Mouse (Mus musculus): ENCODE measurements around the gene Rnf103. TPM values are rescaled to one million over a fixed set of nuclear protein-coding genes. Genes with fewer than 3 reads are reported as not detected.

Rnf103 gene
- polyA plus RNA-seq, 1 experiment from 2014 or later: 21.7 TPM

DNA sequence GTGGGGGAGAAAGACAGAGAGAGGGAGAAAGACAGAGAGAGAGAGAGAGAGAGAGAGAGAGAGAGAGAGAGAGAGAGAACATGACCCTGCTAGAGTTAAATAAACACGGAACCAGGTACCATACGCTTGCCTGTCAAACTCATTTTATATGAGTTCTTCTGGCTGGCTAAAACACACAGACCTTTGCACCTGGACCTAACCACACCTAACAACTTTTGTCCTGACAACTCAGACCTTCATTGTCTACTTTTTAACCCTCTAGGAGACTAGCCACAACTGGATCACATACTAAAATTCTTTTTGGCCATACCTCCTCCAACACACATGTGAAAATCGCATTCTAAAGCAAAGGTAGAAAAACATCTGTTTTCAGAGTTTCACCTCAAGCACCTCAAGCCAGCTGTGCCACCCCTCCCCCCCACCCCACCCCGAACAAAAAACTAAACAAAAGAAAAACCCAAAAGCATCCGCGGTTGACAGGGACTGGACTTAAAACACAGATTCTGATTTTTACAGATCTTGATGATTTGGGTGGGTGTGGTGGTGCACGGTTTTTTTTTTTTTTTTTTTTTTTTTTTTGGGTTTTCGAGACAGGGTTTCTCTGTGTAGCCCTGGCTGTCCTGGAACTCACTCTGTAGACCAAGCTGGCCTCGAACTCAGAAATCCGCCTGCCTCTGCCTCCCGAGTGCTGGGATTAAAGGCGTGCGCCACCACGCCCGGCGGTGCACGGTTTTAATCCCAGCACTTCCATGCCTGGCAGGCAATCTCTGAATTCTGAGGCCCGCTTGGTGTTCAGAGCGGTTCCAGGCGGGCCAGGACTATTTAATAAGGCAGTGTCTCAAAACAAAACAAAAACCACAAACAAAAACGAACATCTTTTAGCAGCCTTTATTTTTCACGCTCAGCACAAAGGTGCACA lies 679 bp upstream of the Rnf103 start:
- Histone ChIP-seq H3K36me3 (ENCODE audit: control insufficient read depth, insufficient read depth, low read length) (peaks cover 13% of the 10 kb centered on the region), H3K27ac (replicated peaks in 1 of 2; ENCODE audit: control insufficient read depth in 1 of 2, insufficient read depth in 1 of 2, low read depth in 2 of 2, low read length in 2 of 2) (peak overlapping the region; percentile 94 to 97), H3K27me3 (ENCODE audit: control insufficient read depth, insufficient read depth, low read length) (no peaks in the 10 kb centered on the region), H3K4me1 (ENCODE audit: control insufficient read depth in 2 of 2, insufficient read depth in 2 of 2, low read length in 2 of 2) (peaks cover 0 to 18% of the 10 kb centered on the region in 2 experiments; a peak in 2 of 4 replicates), H3K4me3 (ENCODE audit: control insufficient read depth in 1 of 2, insufficient read depth in 1 of 2, low read depth in 1 of 2, low read length in 2 of 2) (peak overlapping the region; percentile 66 to 83), H3K9ac (ENCODE audit: low read length) (peak overlapping the region; percentile 90), H3K4me2 (ENCODE audit: low read length) (peak overlapping the region; percentile 78), H3K9me3 (ENCODE audit: control insufficient read depth, low read length) (no peaks in the 10 kb centered on the region)
- WGBS: 18% methylated on average over 19 of the region's 22 CpGs
- ATAC-seq (ENCODE audit: insufficient number of reproducible peaks, insufficient read depth, low FRiP score, low read depth): 0 out of 2 replicates have a peak, but pooled peaks have one; percentile 10

DNA sequence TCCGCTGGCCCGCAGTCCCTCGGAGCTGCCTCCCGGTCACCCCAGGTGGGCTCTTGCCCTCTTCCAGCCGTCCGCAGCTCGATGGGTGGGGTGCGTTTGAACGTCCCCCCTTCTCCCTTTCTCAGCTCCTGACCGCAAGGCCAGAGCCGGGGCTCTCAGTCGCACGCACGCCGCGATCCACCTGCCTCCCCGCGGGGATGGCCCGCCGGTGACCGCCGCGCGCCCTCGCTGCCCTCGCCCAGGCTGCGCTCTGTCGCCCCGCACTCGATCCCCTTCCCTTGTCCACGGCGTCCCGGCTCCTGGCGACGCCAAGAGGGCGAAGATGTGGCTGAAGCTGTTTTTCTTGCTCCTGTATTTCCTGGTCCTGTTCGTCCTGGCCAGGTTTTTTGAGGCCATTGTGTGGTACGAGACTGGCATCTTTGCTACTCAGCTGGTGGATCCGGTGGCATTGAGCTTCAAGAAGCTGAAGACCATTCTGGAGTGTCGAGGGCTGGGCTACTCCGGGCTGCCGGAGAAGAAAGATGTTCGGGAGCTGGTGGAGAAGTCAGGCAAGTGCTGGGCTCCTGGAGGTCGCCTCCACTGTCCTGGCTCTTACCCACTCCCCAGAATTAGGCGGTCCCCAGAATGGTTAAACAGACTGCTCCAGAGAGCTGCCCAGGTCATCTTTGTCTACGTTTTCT lies 787 bp downstream of the Rnf103 start:
- WGBS: under 1% methylated on average over 45 of the region's 46 CpGs
- Histone ChIP-seq H3K27ac (replicated peaks in 1 of 2; ENCODE audit: control insufficient read depth in 1 of 2, insufficient read depth in 1 of 2, low read depth in 2 of 2, low read length in 2 of 2) (peak overlapping the region; percentile 94 to 97), H3K4me3 (ENCODE audit: control insufficient read depth in 1 of 2, insufficient read depth in 1 of 2, low read depth in 1 of 2, low read length in 2 of 2) (peak overlapping the region; percentile 66 to 83), H3K36me3 (ENCODE audit: control insufficient read depth, insufficient read depth, low read length) (peaks cover 28% of the 10 kb centered on the region), H3K4me1 (ENCODE audit: control insufficient read depth in 2 of 2, insufficient read depth in 2 of 2, low read length in 2 of 2) (peaks cover 0 to 18% of the 10 kb centered on the region in 2 experiments; a peak in 2 of 4 replicates), H3K9ac (ENCODE audit: low read length) (peak overlapping the region; percentile 90), H3K4me2 (ENCODE audit: low read length) (peak overlapping the region; percentile 78), H3K27me3 (ENCODE audit: control insufficient read depth, insufficient read depth, low read length) (no peaks in the 10 kb centered on the region), H3K9me3 (ENCODE audit: control insufficient read depth, low read length) (no peaks in the 10 kb centered on the region)
- ATAC-seq (ENCODE audit: insufficient number of reproducible peaks, insufficient read depth, low FRiP score, low read depth): peak; percentile 51

- Histone ChIP-seq H3K9me3 (ENCODE audit: control insufficient read depth, low read length) (no peaks in the 10 kb centered on the region), H3K27ac (replicated peaks in 1 of 2; ENCODE audit: control insufficient read depth in 1 of 2, insufficient read depth in 1 of 2, low read depth in 2 of 2, low read length in 2 of 2) (no peak overlapping the region), H3K36me3 (ENCODE audit: control insufficient read depth, insufficient read depth, low read length) (peaks cover 62% of the 10 kb centered on the region), H3K4me1 (ENCODE audit: control insufficient read depth in 2 of 2, insufficient read depth in 2 of 2, low read length in 2 of 2) (peaks cover 0 to 13% of the 10 kb centered on the region in 2 experiments; a peak in 3 of 4 replicates), H3K4me2 (ENCODE audit: low read length) (no peak overlapping the region), H3K27me3 (ENCODE audit: control insufficient read depth, insufficient read depth, low read length) (no peaks in the 10 kb centered on the region), H3K4me3 (ENCODE audit: control insufficient read depth in 1 of 2, insufficient read depth in 1 of 2, low read depth in 1 of 2, low read length in 2 of 2) (no peak overlapping the region), H3K9ac (ENCODE audit: low read length) (no peak overlapping the region)
- 47% methylated on average over 3 of the region's 3 CpGs for WGBS
- no peak for ATAC-seq (ENCODE audit: insufficient number of reproducible peaks, insufficient read depth, low FRiP score, low read depth)
Observed at GRCm38 (mm10) chr6:71500575-71500974, 6.9 kb downstream of the Rnf103 start.

DNA sequence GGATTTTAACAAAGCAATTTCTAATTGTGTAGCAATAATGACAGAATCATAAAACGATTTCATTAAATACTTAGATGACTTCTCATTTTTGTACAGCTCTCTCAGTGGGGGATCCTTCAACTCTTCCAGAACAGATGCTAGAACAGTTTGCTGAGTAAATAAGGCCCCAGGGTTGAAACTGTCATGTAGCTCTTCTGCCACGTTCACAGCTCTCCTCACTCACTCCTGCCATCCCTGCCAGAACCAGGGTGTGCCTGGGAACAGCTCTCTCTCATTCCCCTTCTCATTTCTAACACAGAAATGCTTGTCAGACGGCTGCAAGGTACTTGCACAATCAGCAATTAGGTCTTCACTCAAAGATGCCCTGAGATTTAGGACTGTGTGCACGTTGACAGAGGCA lies 9.3 kb downstream of the Rnf103 start:
- 49% methylated on average over 4 of the region's 4 CpGs for WGBS
- Histone ChIP-seq H3K27me3 (ENCODE audit: control insufficient read depth, insufficient read depth, low read length) (no peaks in the 10 kb centered on the region), H3K27ac (replicated peaks in 1 of 2; ENCODE audit: control insufficient read depth in 1 of 2, insufficient read depth in 1 of 2, low read depth in 2 of 2, low read length in 2 of 2) (no peak overlapping the region), H3K9me3 (ENCODE audit: control insufficient read depth, low read length) (no peaks in the 10 kb centered on the region), H3K4me1 (ENCODE audit: control insufficient read depth in 2 of 2, insufficient read depth in 2 of 2, low read length in 2 of 2) (no peaks in the 10 kb centered on the region; a peak in 1 of 4 replicates), H3K9ac (ENCODE audit: low read length) (no peak overlapping the region), H3K36me3 (ENCODE audit: control insufficient read depth, insufficient read depth, low read length) (peaks cover 58% of the 10 kb centered on the region), H3K4me2 (ENCODE audit: low read length) (no peak overlapping the region), H3K4me3 (ENCODE audit: control insufficient read depth in 1 of 2, insufficient read depth in 1 of 2, low read depth in 1 of 2, low read length in 2 of 2) (no peak overlapping the region)
- ATAC-seq (ENCODE audit: insufficient number of reproducible peaks, insufficient read depth, low FRiP score, low read depth): no peak

DNA sequence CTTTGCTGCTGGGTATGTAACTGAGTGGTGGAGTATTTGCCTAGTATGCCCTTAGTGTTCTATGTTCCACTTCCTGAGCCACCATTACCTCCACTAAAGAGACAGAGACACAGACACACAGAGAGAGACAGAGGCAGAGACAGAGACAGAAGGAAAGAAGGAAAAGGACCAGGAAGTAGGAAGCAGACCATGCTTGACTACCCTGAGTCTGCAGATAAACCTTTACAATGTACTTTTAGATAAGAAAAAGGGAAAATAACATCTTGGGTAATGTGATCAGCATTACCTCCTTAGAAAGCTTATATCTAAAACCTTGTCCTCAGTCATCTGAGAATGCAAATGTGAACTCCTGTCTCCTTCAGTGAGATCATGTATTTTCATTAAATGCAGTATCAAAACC lies 10.0 kb downstream of the Rnf103 start:
- Histone ChIP-seq H3K36me3 (ENCODE audit: control insufficient read depth, insufficient read depth, low read length) (peaks cover 57% of the 10 kb centered on the region), H3K4me2 (ENCODE audit: low read length) (no peak overlapping the region), H3K27ac (replicated peaks in 1 of 2; ENCODE audit: control insufficient read depth in 1 of 2, insufficient read depth in 1 of 2, low read depth in 2 of 2, low read length in 2 of 2) (no peak overlapping the region), H3K4me3 (ENCODE audit: control insufficient read depth in 1 of 2, insufficient read depth in 1 of 2, low read depth in 1 of 2, low read length in 2 of 2) (no peak overlapping the region), H3K9me3 (ENCODE audit: control insufficient read depth, low read length) (no peaks in the 10 kb centered on the region), H3K4me1 (ENCODE audit: control insufficient read depth in 2 of 2, insufficient read depth in 2 of 2, low read length in 2 of 2) (no peaks in the 10 kb centered on the region; a peak in 1 of 4 replicates), H3K27me3 (ENCODE audit: control insufficient read depth, insufficient read depth, low read length) (no peaks in the 10 kb centered on the region), H3K9ac (ENCODE audit: low read length) (no peak overlapping the region)
- no peak for ATAC-seq (ENCODE audit: insufficient number of reproducible peaks, insufficient read depth, low FRiP score, low read depth)

- H3K27ac ChIP-seq (replicated peaks in 1 of 2; ENCODE audit: control insufficient read depth in 1 of 2, insufficient read depth in 1 of 2, low read depth in 2 of 2, low read length in 2 of 2): no peak overlapping the region
- H3K4me3 ChIP-seq (ENCODE audit: control insufficient read depth in 1 of 2, insufficient read depth in 1 of 2, low read depth in 1 of 2, low read length in 2 of 2): no peak overlapping the region
- H3K9ac ChIP-seq (ENCODE audit: low read length): no peak overlapping the region
- WGBS: 77% methylated on average over 4 of the region's 4 CpGs
- no peak overlapping the region for H3K4me2 ChIP-seq (ENCODE audit: low read length)
- H3K9me3 ChIP-seq (ENCODE audit: control insufficient read depth, low read length): no peaks in the 10 kb centered on the region
- H3K36me3 ChIP-seq (ENCODE audit: control insufficient read depth, insufficient read depth, low read length): peaks cover 57% of the 10 kb centered on the region
- ATAC-seq (ENCODE audit: insufficient number of reproducible peaks, insufficient read depth, low FRiP score, low read depth): no peak
- no peaks in the 10 kb centered on the region; a peak in 1 of 4 replicates for H3K4me1 ChIP-seq (ENCODE audit: control insufficient read depth in 2 of 2, insufficient read depth in 2 of 2, low read length in 2 of 2)
- H3K27me3 ChIP-seq (ENCODE audit: control insufficient read depth, insufficient read depth, low read length): no peaks in the 10 kb centered on the region
Observed at GRCm38 (mm10) chr6:71504091-71504490, 10.4 kb downstream of the Rnf103 start.

GRCm38 (mm10) chr6:71505671-71506070 lies 12.0 kb downstream of the Rnf103 start:
- Histone ChIP-seq H3K27me3 (ENCODE audit: control insufficient read depth, insufficient read depth, low read length) (no peaks in the 10 kb centered on the region), H3K9ac (ENCODE audit: low read length) (no peak overlapping the region), H3K4me2 (ENCODE audit: low read length) (no peak overlapping the region), H3K27ac (replicated peaks in 1 of 2; ENCODE audit: control insufficient read depth in 1 of 2, insufficient read depth in 1 of 2, low read depth in 2 of 2, low read length in 2 of 2) (no peak overlapping the region), H3K4me1 (ENCODE audit: control insufficient read depth in 2 of 2, insufficient read depth in 2 of 2, low read length in 2 of 2) (no peaks in the 10 kb centered on the region; a peak in 1 of 4 replicates), H3K36me3 (ENCODE audit: control insufficient read depth, insufficient read depth, low read length) (peaks cover 59% of the 10 kb centered on the region), H3K9me3 (ENCODE audit: control insufficient read depth, low read length) (no peaks in the 10 kb centered on the region), H3K4me3 (ENCODE audit: control insufficient read depth in 1 of 2, insufficient read depth in 1 of 2, low read depth in 1 of 2, low read length in 2 of 2) (no peak overlapping the region)
- WGBS: 90% methylated on average over 2 of the region's 2 CpGs
- no peak for ATAC-seq (ENCODE audit: insufficient number of reproducible peaks, insufficient read depth, low FRiP score, low read depth)
